Mouse (Mus musculus) thymus, adult 2 months (tissue): Measurements from ENCODE around the gene Dennd6b.

Experiments used
- CTCF ChIP-seq: fragments of 200-500 bp; IDR thresholded peaks from 2 replicates; pipeline ENCODE4 v1.5.1; 2012; ENCODE audit warnings: mild to moderate bottlenecking, control low read depth, low read length, moderate library complexity, borderline replicate concordance; ENCODE audit not compliant: control insufficient read depth, poor library complexity, insufficient read depth; ENCODE audit errors: extremely low read depth
- POLR2A ChIP-seq: fragments of 200-500 bp; IDR thresholded peaks from 2 replicates; pipeline ENCODE4 v1.6.1; 2012; ENCODE audit warnings: mild to moderate bottlenecking, low read length, control low read depth, moderate library complexity; ENCODE audit not compliant: control insufficient read depth, poor library complexity, insufficient read depth; ENCODE audit errors: extremely low read depth

- no peak for TF ChIP-seq CTCF
- TF ChIP-seq POLR2A = no peak
Measured at GRCm38 (mm10) chr15:89173024-89173905, 23.0 kb downstream of the Dennd6b start.
